Mouse (Mus musculus) gastrocnemius, postnatal 14 days (tissue): ENCODE measurements around the gene Chd9. TPM values are rescaled to one million over a fixed set of nuclear protein-coding genes. Genes with fewer than 3 reads are reported as not detected.
"Not testable (repeated sequence)": the region's sequence is repeated elsewhere in the genome, so short reads cannot be mapped to it uniquely, and the experiment has no call there.

Experiments used
- DNase-seq: peaks from one replicate; pipeline ENCODE4 v3.0.0; 2021; ENCODE audit warnings: mixed read lengths
- intact Hi-C: fragments of 180-260 bp; cut with DNase I; formaldehyde crosslinking; loops from one replicate; pipeline ENCODE4 v1.15.1; 2025; ENCODE audit warnings: low total_unique reads
- total RNA-seq, 2 experiments: library from RNA; stranded (reverse); gene quantifications; 2 replicates each; pipeline ENCODE4 v1.2.3; 2021

The Chd9 gene
- total RNA-seq, 2 experiments from 2014 or later = 41.1 to 76.7 TPM

- intact Hi-C loops = no loop called here
- DNase-seq = no peak
Observed at GRCm38 (mm10) chr8:90867911-90868310, 39.8 kb downstream of the Chd9 start.

- intact Hi-C loops = no loop called here
Observed at GRCm38 (mm10) chr8:90868334-90868733, 40.2 kb downstream of the Chd9 start.

GRCm38 (mm10) chr8:90869071-90869919 lies 41.1 kb downstream of the Chd9 start:
- intact Hi-C loops = no loop called here
- peak; percentile 93 for DNase-seq

More at GRCm38 (mm10) chr8:90868334-90868733, 40.2 kb downstream of the Chd9 start:
- no peak for DNase-seq

GRCm38 (mm10) chr8:90869920-90870777 lies 42.0 kb downstream of the Chd9 start:
- DNase-seq = peak; percentile 26
- intact Hi-C loops = no loop called here

DNA sequence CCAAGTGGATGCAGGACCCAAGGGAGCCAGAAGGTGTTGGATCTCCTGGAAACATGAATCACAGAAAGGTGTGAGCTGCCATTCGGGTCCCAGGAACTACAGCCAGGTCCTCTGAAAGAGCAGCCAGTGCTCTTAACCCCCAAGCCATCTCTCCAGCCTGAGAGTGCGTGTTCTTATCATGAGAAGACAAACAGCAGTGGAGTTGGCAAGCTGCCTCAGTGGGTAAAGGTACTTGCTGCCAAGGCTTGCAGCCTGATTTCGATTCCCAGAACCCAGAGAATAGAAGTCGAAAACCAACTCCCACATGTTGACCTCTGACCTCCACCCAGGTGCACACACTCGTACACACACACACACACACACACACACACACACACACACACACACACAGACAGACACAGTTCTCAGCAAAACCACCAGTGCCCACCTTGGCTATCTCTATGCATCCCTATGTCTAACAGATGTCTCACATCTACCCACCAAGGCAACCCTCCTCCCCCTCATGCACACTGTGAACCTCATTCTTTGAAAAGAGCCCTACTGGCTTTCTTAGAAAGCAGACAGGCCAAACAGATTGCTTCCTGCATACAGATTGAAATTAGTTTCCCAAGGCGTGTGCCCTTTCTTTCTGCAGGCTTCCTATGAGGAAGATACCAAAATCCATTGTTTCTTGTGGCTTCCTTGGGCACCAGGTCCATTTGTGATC lies 43.4 kb downstream of the Chd9 start:
- DNase-seq = no peak
- intact Hi-C loops = no loop called here

GRCm38 (mm10) chr8:90873051-90873450 lies 44.9 kb downstream of the Chd9 start:
- no peak for DNase-seq
- intact Hi-C loops = no loop called here

DNA sequence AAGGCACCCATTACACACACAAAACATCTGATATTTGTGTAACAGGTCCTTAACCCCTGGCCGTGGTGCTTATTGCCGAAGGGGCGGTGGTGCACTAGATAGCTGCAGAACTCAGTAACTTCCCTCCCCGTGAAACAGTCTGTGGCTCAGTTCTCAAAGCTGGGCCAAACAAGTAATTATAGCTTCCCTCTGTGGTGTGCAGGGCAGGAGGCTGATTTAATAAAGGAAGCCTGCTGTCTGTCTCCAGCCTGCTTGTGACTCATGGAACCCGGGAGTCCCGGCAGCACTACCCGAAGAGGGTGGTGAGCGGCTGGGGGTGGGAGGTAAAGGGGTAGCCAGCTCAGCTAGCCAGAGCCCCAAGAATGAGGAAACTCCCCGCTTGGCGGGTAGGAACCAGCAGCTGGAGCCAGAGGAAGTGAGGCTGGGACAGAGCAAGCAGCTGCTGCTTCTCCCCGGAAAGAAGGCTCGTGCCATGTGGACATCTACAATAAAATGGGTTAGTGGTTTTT lies 48.1 kb downstream of the Chd9 start:
- DNase-seq = peak; percentile 85
- intact Hi-C loops = loop anchor here (5.0 kb wide), 1 partner anchor 44 kb away; no protein-coding TSS in a partner anchor

GRCm38 (mm10) chr8:90876722-90877429 lies 48.7 kb downstream of the Chd9 start:
- DNase-seq = peak; percentile 80
- intact Hi-C loops = loop anchor here (5.0 kb wide), 1 partner anchor 45 kb away; no protein-coding TSS in a partner anchor

GRCm38 (mm10) chr8:90877430-90877975 lies 49.4 kb downstream of the Chd9 start:
- DNase-seq = no peak
- intact Hi-C loops = loop anchor here (5.0 kb wide), 1 partner anchor 45 kb away; no protein-coding TSS in a partner anchor

- DNase-seq = no peak
- intact Hi-C loops = loop anchor here (5.0 kb wide), 1 partner anchor 46 kb away; no protein-coding TSS in a partner anchor
Observed at GRCm38 (mm10) chr8:90878551-90878950, 50.4 kb downstream of the Chd9 start.

- no peak for DNase-seq
Observed at GRCm38 (mm10) chr8:90880041-90880440, 51.9 kb downstream of the Chd9 start.

GRCm38 (mm10) chr8:90881181-90881580 lies 53.0 kb downstream of the Chd9 start:
- intact Hi-C loops = no loop called here
- no peak for DNase-seq

More at GRCm38 (mm10) chr8:90880041-90880440, 51.9 kb downstream of the Chd9 start:
- intact Hi-C loops = no loop called here

GRCm38 (mm10) chr8:90882088-90882691 lies 54.0 kb downstream of the Chd9 start:
- DNase-seq = no peak
- intact Hi-C loops = no loop called here

- no peak for DNase-seq
Observed at GRCm38 (mm10) chr8:90885671-90886368, 57.7 kb downstream of the Chd9 start.

DNA sequence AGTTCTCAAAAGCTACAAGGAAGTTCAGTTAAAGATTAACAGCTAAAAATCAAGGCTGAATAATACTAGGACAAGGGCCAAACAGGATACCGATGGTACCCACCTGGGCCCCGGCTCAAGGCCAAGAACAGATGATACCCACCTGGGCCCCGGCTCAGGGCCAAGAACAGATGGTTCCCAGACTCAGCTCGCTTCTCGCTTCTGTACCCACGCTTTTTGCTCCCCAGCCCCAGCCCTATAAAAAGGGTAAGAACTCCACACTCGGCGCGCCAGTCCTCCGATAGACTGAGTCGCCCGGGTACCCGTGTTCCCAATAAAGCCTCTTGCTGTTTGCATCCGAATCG lies 58.2 kb downstream of the Chd9 start:
- intact Hi-C loops, DNase-seq: not testable (repeated sequence)

More at GRCm38 (mm10) chr8:90885671-90886368, 57.7 kb downstream of the Chd9 start:
- intact Hi-C loops = no loop called here

- intact Hi-C loops, DNase-seq: not testable (repeated sequence)
Observed at GRCm38 (mm10) chr8:90887328-90887727, 59.2 kb downstream of the Chd9 start.

GRCm38 (mm10) chr8:90891872-90892578 lies 63.9 kb downstream of the Chd9 start:
- intact Hi-C loops = no loop called here
- no peak for DNase-seq
